Mouse (Mus musculus): ENCODE measurements around the gene Adsl.

Gene Adsl

DNA sequence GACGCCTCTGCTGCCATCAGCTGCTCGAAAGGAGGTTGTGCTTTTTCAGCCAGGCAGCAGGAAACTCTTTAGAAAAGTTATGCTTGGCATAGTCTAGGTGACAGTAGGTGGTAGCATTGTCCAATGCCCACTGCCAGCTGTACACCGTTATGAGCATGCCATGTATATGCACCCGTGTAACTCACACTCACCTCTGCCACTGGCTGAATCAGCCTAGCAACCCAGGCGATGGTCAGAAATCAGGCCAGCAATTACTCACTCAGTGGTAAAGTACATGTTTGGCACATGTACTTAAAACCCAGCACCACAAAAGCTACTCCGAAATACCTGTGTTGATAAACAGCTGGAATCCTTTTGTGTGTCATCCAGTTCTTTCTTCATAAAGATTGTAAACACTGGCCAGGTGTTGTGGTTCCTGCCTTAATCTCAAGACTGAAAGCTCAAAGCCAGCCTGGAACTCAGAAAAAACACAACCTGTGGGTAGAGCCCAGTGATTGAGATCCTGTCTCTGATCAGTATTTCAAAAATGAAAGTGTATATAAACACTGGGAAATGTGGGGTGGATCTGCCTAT is 6.7 kb upstream of the Adsl start:
- DNase-seq (ENCODE audit: low spot score): no peak

DNA sequence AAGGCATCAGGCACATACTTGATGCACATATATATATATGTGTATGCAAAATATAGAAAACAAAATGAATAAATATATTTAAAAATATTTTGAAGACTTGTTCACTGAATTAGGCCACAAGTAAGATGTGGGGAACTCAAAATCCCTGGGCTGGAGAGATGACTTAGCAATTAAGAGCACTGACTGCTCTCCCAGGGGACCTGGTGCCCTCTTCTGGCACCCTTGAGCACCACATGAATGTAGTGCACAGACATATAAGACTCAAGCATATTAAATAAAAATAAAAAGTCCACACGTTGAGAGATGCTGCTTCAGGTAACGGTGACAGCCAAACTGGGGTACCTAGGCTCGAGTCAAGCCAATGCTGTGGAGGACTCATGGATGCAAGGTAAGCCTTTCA is 2.4 kb upstream of the Adsl start:
- DNase-seq (ENCODE audit: low spot score): peak; percentile 58

DNA sequence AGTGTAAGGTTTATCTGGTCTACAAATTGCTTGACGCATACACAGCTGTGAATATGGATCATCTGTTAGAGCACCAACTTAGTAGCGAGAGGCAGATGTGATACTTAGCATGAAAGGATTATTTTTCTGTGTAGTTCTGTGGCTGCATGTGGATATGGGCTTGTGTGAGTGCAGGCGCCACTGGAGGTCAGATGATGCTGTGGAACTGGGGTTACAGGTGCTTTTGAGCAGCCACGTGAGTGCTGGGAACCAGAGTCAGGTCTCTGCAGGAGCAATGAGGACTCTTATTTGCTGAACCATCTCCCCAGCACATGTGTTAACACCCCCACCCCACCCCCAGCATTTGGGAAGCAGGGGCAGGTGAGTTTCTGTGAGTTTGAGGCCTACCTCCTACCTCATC is 1.1 kb downstream of the Adsl start:
- no peak for DNase-seq (ENCODE audit: low spot score)

GRCm38 (mm10) chr15:80950055-80950454 is 1.8 kb downstream of the Adsl start:
- no peak for DNase-seq (ENCODE audit: low spot score)

GRCm38 (mm10) chr15:80953971-80954370 is 5.7 kb downstream of the Adsl start:
- no peak for DNase-seq (ENCODE audit: low spot score)

DNA sequence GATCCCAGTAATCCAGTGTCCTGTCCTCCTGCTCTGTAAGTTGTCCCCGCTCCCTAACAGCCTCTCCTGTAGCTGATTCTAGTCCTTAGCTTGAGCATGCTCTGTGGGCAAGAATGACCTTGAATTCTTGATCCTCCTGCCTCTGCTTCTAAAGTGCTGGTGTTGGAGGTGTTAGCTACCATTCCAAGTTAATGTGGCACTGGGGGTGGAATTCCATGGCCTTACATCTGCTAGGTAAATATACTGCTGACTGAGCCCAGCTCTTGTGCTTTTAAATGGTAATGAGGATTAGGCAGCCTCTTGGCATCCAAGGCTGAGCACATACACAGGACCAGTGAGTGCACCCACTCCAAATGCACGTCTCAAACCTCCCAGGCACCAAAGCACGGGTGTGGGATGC is 6.6 kb downstream of the Adsl start:
- no peak for DNase-seq (ENCODE audit: low spot score)

DNA sequence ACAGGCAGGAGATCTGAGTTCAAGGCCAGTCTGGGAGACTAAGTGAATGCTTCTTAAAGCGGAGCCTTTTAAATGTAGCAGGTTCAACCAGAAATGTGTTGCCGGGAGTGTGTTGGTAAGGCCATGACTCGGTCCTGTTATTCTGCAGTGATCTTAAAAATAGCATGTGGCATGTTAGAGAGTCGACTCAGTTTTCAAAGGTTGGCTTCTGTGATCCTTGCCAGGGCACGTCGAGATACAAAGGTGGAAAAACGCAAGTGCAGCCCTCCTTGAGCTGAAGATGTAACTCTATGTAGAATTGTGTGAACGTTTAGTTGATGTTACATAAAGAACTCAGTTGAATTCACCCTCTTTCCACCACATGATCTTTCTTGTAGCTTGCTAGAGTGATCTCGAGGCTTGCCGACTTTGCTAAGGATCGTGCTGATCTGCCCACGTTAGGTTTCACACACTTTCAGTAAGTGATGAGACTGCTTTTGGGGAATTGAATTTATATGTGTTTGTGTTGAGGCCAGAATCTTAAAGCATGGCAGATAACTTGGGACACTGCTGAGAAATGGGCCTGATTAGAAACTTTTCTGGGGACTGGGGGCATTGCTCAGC is 7.6 kb downstream of the Adsl start:
- no peak for DNase-seq (ENCODE audit: low spot score)

GRCm38 (mm10) chr15:80969371-80969770 is 21.1 kb downstream of the Adsl start:
- DNase-seq (ENCODE audit: low spot score): no peak

GRCm38 (mm10) chr15:80974311-80974710 is 26.0 kb downstream of the Adsl start:
- no peak for DNase-seq (ENCODE audit: low spot score)

DNA sequence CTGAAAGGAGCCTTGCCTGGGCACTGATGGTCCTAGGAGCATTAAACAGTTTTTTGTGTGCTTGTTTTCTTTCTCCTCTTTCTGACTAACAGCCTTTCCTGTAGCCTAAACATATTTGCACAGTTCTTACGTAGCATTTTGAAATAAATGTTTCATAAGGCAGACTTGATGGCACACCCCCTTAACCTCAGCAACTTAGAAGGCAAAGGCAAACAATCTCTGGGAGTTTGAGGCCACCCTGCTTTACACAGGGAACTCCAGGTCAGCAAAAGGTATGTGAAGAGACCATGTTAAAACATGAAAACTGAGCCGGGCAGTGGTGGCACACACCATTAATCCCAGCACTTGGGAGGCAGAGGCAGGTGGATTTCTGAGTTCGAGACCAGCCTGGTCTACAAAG is 27.4 kb downstream of the Adsl start:
- DNase-seq (ENCODE audit: low spot score): no peak

- DNase-seq (ENCODE audit: low spot score): peak; percentile 95
Observed at GRCm38 (mm10) chr15:80977620-80978334, 29.5 kb downstream of the Adsl start, which contains the start of gene Sgsm3. Gene Sgsm3 (plus strand): TSS chr15:80977765.

GRCm38 (mm10) chr15:80979611-80980010 is 31.3 kb downstream of the Adsl start:
- peak; percentile 16 for DNase-seq (ENCODE audit: low spot score)

GRCm38 (mm10) chr15:80981176-80981575 is 32.9 kb downstream of the Adsl start:
- no peak for DNase-seq (ENCODE audit: low spot score)

DNA sequence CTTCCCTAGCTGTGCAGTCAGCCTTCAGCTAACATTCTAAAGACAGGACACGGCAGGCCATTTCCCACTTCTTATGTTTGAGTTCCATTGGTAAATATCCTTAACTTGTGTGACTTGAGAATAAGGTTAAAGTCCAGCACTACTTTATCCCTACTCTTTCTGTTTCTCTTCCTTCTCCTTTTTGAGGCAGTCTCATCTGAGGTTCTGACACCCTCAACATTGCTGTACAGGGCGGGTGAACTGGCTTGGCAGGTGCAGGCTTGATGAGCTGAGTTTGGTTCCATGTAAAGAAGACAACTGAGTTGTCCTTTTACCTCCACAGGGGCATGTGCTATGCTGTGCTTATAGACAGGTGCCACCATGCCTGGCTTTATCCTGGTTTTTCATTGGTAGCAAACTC is 35.0 kb downstream of the Adsl start:
- no peak for DNase-seq (ENCODE audit: low spot score)

DNA sequence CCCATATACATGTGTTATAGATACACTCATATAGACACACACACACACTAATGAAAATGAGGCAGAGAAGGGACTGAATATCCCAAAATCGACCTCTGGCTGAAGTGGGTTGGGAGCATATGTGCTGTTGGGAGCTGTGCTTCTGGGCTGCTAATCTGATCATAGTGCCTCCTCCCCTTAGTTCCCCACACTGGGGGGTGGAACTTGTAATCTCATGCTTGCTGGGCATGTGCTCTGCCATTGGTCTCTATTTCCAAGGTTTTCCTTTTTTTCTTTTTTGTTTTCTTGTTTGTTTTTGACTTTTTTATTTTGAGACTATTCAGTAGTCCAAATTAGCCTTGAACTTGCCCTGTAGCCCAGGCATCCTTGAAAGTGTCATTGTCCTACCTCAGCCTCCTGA is 40.0 kb downstream of the Adsl start:
- DNase-seq (ENCODE audit: low spot score): no peak

DNA sequence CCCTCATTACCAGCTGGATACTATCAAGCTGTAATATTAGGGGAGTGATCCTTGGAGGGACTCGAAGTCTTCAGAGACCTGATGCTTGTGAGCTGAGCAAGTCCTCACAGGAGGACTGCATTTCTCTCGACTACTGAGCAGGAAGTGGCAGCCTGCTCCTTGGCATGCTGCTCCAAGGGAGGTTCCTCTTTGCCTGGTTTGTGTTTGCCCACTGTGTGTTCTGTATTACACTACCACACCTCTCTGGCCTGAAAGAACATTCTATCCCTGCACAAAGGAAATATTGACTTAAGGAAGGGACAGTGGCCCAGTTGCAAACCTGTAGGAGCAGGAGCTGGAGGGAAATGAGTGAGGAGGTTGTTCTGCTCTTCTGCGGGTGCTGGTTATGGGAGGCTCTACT is 41.4 kb downstream of the Adsl start:
- no peak for DNase-seq (ENCODE audit: low spot score)

GRCm38 (mm10) chr15:80994959-80995358 is 46.7 kb downstream of the Adsl start:
- no peak for DNase-seq (ENCODE audit: low spot score)

GRCm38 (mm10) chr15:80996090-80996835 is 48.0 kb downstream of the Adsl start:
- DNase-seq (ENCODE audit: low spot score): no peak

DNA sequence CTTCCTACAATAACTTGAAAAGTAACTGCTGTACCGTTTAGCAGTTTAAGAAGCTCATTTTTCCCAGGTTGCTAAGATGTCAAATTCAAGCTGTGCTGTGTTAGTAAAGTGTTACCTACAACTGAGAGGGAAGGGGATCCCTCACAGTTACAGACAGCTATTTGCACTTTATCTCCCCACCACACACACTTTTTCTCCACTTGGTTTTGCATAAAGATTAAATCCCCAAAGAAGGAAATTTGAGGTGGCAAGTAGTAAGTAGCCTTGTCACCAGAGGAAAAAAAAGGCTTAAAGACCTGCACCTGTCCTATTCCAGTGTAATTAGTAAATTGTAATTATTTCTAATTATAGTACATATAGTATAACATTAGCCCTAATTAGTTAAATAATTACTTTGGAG is 48.8 kb downstream of the Adsl start:
- DNase-seq (ENCODE audit: low spot score): no peak

- DNase-seq (ENCODE audit: low spot score): no peak
Observed at GRCm38 (mm10) chr15:81000419-81001138, 52.3 kb downstream of the Adsl start.

DNA sequence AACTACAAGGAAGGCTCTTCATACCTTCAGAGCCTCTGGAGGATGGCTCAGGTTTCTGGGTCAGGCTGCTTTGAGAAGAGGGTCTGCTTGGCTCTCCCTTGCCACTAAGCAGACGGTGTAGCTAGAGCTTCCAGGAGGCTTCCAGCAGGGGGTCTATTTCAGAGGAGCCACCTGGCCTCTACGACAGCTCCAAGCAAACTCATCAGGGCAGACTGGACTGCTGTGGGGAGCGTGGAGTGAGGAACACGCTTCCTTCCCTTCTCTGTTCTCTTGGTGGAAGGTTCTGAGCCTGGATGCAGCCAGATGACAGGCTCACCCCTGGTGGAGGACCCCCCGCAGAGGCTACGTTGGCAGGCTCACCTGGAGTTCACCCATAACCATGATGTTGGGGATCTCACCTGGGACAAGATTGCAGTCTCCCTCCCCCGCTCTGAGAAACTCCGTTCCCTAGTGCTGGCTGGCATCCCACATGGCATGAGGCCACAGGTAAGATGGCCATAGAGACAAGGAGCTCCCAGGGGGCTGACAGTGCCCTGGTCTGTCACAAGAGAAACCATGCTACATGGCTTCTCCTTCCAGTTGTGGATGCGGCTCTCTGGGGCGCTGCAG is 57.9 kb downstream of the Adsl start:
- no peak for DNase-seq (ENCODE audit: low spot score)

GRCm38 (mm10) chr15:81007339-81007738 is 59.0 kb downstream of the Adsl start:
- no peak for DNase-seq (ENCODE audit: low spot score)
